Mouse (Mus musculus) thymus, postnatal 10 days (tissue): ENCODE measurements at regions not wholly inside any gene's neighbourhood (a gene's known extent, or its start where the extent isn't known, plus 50 kb on each side); places are given as distances from the start of the nearest gene placed in this dataset.

Source experiments
- DNase-seq, 2 experiments: peaks; one replicate each; pipeline ENCODE4 v3.0.0; 2021; ENCODE audit warnings: low spot score in 2 of 2

DNA sequence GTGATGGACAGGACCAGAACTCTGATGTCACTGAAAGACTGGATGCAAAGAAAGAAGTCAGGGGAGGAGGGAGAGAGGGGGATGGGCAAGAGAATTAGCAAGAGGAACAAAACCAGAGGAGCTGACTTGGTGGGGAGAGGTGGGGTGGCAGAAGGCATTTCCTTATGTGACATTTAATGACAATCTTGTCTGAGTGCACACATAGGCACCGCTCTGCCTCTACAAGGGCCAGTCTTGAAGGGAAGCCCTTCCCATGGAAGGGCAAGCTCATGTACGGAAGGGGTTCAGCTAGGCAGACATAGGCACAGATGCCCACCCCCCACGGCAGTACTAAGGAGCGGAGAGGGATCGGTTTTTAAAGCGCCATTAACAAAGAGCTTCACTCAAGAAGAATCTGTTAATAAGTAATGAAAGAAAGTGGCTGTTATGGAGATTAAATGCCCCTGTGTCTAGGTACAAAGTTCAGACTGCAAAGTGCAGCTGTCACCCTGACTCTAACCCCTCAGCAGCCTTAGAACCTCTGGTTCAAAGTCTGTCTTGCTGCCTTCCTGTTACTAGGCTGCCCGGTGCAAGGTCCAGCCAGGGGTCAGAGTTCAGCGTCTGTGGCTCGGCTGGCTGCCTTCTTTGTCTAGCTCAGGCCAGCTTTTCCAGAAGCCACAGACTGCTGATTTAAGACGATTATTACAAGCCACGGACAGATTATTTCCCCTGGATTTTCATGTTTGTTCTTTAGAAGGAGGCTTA is 80.0 kb upstream of the Nrip1 start:
- no peak for DNase-seq

DNA sequence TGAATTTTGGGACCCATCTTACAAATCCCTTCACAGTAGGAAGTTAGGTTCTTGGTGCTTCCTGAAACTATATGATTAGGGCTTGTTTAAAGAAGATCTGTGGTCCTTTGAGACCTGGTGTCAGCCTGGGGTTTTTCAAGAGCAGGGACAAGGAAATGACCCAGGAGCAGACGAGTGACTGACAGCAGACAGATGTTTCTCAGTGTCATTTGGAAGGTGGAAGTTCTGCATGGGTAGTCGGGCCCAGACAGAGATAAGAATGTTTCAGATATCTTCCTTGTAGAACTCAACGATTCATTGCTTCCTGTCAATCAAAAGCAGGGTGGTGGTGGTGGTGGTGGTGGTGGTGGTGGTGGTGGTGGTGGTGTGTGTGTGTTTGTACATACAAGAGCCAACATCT is 75.1 kb upstream of the Nrip1 start:
- DNase-seq: no peak

DNA sequence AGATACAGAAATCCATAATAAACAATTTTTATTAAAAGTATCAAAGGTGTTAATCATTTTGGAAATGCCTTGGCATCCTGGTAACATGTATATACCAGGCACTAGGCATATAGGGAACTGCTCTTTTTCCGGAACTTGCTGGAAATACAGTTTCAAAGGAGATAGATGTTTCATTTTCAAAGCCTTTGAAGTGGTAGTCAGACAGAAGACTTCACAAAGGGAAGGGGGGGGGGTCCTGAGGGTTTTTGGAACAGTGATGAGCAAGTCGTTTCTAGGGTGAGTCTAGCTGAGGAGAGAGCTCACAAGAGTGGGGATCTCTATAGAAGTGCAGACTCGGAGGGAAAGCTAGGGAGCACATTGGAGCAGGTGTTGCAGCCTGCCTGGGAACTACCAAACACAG is 73.4 kb upstream of the Nrip1 start:
- DNase-seq: peak in 1 of 2 experiments; percentile 9

DNA sequence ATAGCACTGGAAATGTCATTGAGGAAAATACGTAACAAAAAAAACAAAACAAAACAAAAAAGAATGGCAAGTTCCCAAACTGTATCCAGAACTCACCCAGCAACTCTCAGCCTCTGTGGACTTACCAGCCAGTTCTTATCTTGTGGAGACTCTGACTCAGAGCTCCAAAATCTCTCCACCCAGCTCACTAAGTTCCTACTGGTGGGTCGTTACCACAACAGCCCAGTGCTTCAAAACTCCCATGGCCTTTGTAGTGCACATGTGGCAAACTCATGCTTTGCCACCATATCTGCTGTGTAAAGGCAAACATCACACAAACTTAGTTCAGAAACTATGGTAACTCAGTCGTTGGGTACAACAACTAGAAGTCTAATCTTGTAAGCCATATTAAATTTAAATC is 71.0 kb upstream of the Nrip1 start:
- no peak for DNase-seq

DNA sequence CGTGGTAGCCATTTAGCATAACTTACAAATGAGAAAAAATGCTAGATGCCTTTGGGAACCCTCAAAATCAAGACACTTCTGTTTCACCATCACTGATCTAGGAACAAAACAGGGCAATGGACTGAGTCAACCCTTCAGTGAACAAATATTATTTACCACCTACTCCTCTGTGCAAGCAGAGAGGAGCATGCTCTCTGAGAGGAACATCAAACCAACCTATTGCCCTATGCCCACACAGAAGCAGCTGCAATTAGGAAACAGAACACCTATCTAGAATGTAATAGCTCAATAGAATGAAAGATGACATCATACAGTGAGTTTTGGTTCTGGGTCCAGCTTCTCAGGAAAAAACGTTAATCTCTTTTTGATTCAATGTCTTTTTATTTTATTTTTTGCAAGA is 69.0 kb upstream of the Nrip1 start:
- DNase-seq: no peak

DNA sequence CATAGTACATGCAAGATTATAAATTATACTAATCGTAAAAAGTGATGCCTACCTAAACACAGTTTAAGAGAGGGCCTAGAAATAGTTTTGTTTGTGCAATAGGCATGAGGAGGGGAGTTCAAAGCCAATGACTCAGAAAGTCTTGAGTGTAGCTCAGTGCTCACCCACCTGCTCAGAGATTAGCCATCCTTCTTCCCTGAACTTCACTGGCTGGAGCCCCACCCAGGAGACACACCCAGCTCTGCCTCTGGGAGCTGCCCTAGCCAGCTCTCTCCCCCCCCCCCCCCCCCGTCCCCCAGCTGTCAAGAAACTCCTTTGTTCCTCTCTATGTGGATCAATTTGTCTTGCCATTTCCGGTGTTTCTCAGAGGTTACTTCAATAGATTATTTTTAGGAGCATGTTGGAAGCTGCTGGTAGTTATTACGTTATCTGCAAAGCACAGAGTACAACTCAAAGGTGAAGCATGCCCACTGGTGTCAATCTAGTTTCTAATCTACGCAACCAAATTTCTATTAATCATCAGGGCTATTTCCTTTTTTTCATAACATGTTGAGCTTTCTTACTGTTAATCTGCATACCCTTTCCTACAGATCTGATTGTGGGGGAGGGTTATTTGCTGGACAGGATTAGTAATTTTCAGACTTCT is 68.3 kb upstream of the Nrip1 start:
- no peak for DNase-seq

DNA sequence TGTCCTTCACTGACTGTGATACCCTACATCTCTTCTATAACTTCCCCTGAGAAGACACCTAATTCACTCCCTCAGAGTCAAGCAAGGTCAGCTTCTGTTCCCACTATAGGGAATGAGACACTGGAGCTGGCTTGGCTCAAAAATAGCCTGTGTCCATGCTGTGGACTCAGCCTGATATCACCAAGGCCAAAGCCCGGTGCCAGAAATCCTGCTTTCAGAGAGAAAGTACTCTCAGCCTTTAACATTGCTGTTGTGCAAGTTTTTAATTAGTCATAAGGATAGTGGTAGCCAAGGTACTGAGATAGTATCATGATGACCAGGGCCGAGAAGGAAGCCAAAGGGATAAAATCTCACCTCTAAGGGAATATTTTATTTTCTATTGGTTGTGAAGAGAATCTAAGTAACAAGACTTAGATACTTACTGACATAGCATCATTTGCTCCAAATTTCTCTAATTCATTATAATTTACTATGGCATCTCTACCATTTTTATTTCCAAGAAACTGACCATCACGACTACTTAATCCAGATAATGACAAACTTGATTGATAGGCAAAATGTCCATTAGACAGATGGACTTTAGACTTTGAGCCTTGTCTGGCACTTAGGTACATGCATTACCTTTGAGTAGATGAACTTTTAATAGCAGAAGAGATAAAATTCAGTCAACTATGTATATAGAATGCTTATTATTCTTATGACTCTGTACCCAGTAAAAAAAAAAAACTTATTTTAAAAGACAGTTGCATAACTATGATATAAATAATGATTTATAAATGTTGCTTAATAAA is 64.7 kb upstream of the Nrip1 start:
- DNase-seq: no peak

DNA sequence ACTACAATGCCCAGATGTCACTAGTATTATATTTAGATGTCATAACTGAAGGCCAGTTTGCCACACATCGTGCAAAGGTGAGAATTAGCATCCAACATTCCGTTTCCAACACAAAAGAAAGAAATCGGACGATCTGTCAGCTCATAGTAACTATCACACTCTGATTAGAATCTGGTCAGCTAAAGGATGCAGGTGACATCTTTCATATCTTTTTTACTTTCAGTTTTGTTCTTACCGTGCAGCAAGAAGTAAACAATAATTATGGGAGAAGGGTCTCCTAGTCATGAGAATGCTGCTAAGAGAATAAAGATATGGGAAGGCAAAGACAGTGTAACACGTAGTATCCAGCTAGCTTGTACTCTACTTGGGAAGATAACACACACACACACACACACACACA is 62.7 kb upstream of the Nrip1 start:
- DNase-seq: no peak

DNA sequence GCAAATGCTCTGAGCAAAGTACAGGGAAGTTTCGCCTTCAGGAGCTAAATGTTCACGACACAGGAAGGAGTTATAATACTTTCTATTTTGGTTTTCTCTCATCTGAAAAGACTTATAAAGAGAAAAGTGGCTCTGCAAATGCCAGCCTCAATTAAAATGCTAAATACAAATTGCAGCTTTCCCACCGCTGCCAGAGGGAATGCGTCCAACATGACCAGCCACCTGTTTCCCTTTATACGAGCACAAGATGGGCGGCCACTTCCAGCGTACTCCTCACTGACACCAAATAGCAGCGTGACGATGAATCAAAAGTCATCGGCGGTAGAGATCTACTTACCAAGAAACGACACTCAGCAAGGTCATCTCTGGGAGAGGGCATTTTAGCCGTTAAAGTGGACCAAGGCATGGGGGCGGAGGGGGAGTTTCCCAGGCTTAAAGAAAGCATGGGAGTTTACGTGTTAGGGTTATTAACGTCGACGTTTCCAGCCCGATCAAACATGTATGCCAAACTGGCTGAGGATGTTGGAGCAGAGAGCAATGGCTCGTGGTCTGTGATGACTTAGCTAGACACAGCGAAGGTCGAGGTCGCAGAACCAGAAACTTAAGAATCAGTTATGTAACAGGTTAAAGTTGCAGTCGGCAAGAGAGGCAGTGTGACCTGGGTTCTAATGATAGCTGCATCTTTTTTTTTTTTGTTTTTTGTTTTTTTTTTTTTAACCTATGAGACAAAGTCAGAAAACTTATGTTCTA is 59.6 kb upstream of the Nrip1 start:
- no peak for DNase-seq

DNA sequence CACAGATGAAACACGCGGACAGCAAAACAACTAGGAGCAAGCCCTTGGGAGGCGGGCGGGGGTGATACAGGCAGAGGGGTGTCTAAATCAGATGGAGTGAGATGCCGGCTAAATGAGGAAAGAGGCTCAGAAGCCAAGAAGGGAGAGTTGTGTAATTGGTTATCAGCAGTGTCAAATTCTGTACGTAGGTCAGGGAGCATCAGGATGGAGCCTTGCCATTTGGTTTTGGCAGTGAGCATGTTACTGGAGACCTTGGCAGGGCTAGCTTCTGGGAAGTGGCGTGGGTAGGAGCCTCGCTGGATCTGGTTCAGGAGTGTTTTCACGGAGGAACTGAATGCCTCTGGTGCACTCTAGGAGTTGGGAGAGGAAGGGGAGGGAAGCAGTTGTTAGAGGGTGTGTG is 58.7 kb upstream of the Nrip1 start:
- DNase-seq: no peak

DNA sequence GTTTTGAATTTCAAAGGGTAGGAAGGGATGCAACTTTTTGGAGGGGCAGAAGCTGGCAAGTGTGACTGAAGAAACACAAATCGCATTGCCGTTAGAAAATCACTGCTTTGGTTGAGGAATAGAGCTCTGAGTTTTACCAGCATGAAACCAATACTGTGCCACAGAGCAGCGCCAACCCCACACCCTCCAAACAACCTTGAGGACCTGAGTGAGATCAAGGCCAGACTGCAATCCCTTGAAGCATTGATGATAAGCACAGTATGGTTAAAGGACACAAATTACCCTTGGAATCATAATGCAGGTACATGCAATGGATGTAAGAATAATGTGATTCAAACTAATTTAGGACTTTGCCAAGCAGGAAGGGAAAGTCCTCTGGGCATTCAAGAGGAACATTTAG is 55.5 kb upstream of the Nrip1 start:
- no peak for DNase-seq

DNA sequence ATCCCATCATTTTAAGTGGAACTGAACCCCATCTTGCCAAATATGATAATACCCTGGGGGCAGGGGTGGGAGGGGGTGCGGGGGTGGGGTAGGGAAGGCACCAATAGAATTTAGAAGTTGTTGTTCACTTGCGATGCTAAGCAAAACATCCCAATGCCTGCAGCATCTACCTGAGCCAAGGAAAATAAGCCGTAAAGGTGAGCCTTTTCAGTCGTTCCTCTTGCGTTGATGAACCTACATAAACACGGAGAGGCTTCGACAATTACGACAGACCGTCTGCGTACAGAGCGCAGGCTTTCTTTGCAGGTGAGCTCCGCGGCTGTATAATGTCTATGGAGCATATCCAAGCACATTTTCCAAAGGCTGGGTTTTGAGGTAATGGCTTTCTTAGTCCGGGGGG is 50.3 kb upstream of the Nrip1 start:
- no peak for DNase-seq
